Mouse (Mus musculus): ENCODE results near the gene Pthlh. TPM values are rescaled to one million over a fixed set of nuclear protein-coding genes. Genes with fewer than 3 reads are reported as not detected.

Gene Pthlh
- total RNA-seq, 2 experiments from 2014 or later: 2.5 to 2.8 TPM

Other genes with a start within 250 kb of the Pthlh start
- gene Rep15, start 231.6 kb downstream of the Pthlh start, total RNA-seq (2021): 1 to 10 TPM; 2.3 to 2.6 TPM
- 10 to 100 TPM; 35.9 to 42.5 TPM for gene Mrps35, start 221.4 kb downstream of the Pthlh start, total RNA-seq (2021)
- 1 to 10 TPM in 1 of 2 experiments, under 1 TPM in 1; 0.45 to 1.1 TPM for gene Mansc4, start 177.2 kb downstream of the Pthlh start, total RNA-seq (2021)
- gene Klhl42, start 172.8 kb downstream of the Pthlh start, total RNA-seq (2021): 10 to 100 TPM; 21.9 to 23.8 TPM
- 10 to 100 TPM; 24.3 to 24.5 TPM for gene Ccdc91, start 211.6 kb upstream of the Pthlh start, total RNA-seq (2021)